Mouse (Mus musculus): ENCODE measurements around the gene 2410131K14Rik. TPM values are rescaled to one million over a fixed set of nuclear protein-coding genes. Genes with fewer than 3 reads are reported as not detected.

The 2410131K14Rik gene
- polyA plus RNA-seq, 2 experiments = 1.1 to 1.2 TPM

GRCm38 (mm10) chr5:118236891-118237290 is 8.1 kb upstream of the 2410131K14Rik start:
- Histone ChIP-seq H3K27me3 (ENCODE audit: control insufficient read depth, insufficient read depth, low read length) (no peaks in the 10 kb centered on the region), H3K27ac (no peak overlapping the region), H3K4me3 (ENCODE audit: insufficient read depth in 1 of 2, low read depth in 2 of 2, low read length in 2 of 2) (no peak overlapping the region), H3K9me3 (ENCODE audit: control insufficient read depth, low read length) (no peaks in the 10 kb centered on the region), H3K36me3 (replicated peaks; ENCODE audit: control insufficient read depth, insufficient read depth, low read depth) (no peaks in the 10 kb centered on the region), H3K9ac (replicated peaks) (no peak overlapping the region), H3K4me1 (replicated peaks; ENCODE audit: control insufficient read depth in 2 of 2, insufficient read depth in 2 of 2, low read length in 1 of 2) (no peaks in the 10 kb centered on the region), H3K4me2 (ENCODE audit: low read depth) (no peak overlapping the region)
- TF ChIP-seq CTCF (IDR thresholded peaks at IDR 0.05; ENCODE audit: low read depth) (no peak), EP300 (IDR thresholded peaks at IDR 0.05; ENCODE audit: low read depth) (no peak)
- no peak for DNase-seq (ENCODE audit: low read depth in 3 of 3, low spot score in 3 of 3)
- 66% methylated on average over 12 of the region's 12 CpGs for WGBS (ENCODE audit: insufficient replicate concordance)
- ATAC-seq (ENCODE audit: insufficient read depth) = no peak

- Histone ChIP-seq H3K9me3 (ENCODE audit: control insufficient read depth, low read length) (no peaks in the 10 kb centered on the region), H3K4me2 (ENCODE audit: low read depth) (no peak overlapping the region), H3K36me3 (replicated peaks; ENCODE audit: control insufficient read depth, insufficient read depth, low read depth) (no peaks in the 10 kb centered on the region), H3K9ac (replicated peaks) (no peak overlapping the region), H3K4me3 (ENCODE audit: insufficient read depth in 1 of 2, low read depth in 2 of 2, low read length in 2 of 2) (no peak overlapping the region), H3K4me1 (replicated peaks; ENCODE audit: control insufficient read depth in 2 of 2, insufficient read depth in 2 of 2, low read length in 1 of 2) (0 out of 4 replicates have a peak, but pooled peaks cover 0 to 3% of the 10 kb centered on the region in 2 experiments), H3K27ac (no peak overlapping the region), H3K27me3 (ENCODE audit: control insufficient read depth, insufficient read depth, low read length) (no peaks in the 10 kb centered on the region)
- no peak for ATAC-seq (ENCODE audit: insufficient read depth)
- no peak for DNase-seq (ENCODE audit: low read depth in 3 of 3, low spot score in 3 of 3)
- TF ChIP-seq EP300 (IDR thresholded peaks at IDR 0.05; ENCODE audit: low read depth) (no peak), CTCF (IDR thresholded peaks at IDR 0.05; ENCODE audit: low read depth) (no peak)
- 66% methylated on average over 12 of the region's 12 CpGs for WGBS (ENCODE audit: insufficient replicate concordance)
Measured at GRCm38 (mm10) chr5:118239671-118240070, 5.4 kb upstream of the 2410131K14Rik start.

GRCm38 (mm10) chr5:118245606-118246308 is 730 bp downstream of the 2410131K14Rik start:
- H3K4me3 ChIP-seq (ENCODE audit: insufficient read depth in 1 of 2, low read depth in 2 of 2, low read length in 2 of 2) = peak overlapping the region; percentile 51 to 75
- peaks cover 0 to 9% of the 10 kb centered on the region in 2 experiments; a peak in 1 of 4 replicates for H3K4me1 ChIP-seq (replicated peaks; ENCODE audit: control insufficient read depth in 2 of 2, insufficient read depth in 2 of 2, low read length in 1 of 2)
- peak overlapping the region; percentile 72 for H3K4me2 ChIP-seq (ENCODE audit: low read depth)
- H3K27ac ChIP-seq = no peak overlapping the region
- ATAC-seq (ENCODE audit: insufficient read depth) (peak; percentile 1; the same call in 1 of the 2 replicates), DNase-seq (ENCODE audit: low read depth in 3 of 3, low spot score in 3 of 3) (no peak)
- 14% methylated on average over 15 of the region's 15 CpGs for WGBS (ENCODE audit: insufficient replicate concordance)
- no peaks in the 10 kb centered on the region for H3K27me3 ChIP-seq (ENCODE audit: control insufficient read depth, insufficient read depth, low read length)
- TF ChIP-seq CTCF (IDR thresholded peaks at IDR 0.05; ENCODE audit: low read depth) = no peak
- no peak for TF ChIP-seq EP300 (IDR thresholded peaks at IDR 0.05; ENCODE audit: low read depth)
- H3K9me3 ChIP-seq (ENCODE audit: control insufficient read depth, low read length) = no peaks in the 10 kb centered on the region
- H3K9ac ChIP-seq (replicated peaks) = peak overlapping the region; percentile 27; the same call in 1 of the 2 replicates
- H3K36me3 ChIP-seq (replicated peaks; ENCODE audit: control insufficient read depth, insufficient read depth, low read depth) = no peaks in the 10 kb centered on the region

- no peaks in the 10 kb centered on the region for H3K27me3 ChIP-seq (ENCODE audit: control insufficient read depth, insufficient read depth, low read length)
- no peak for TF ChIP-seq CTCF (IDR thresholded peaks at IDR 0.05; ENCODE audit: low read depth)
- TF ChIP-seq EP300 (IDR thresholded peaks at IDR 0.05; ENCODE audit: low read depth) = no peak
- ATAC-seq (ENCODE audit: insufficient read depth) (no peak), DNase-seq (ENCODE audit: low read depth in 3 of 3, low spot score in 3 of 3) (no peak)
- H3K36me3 ChIP-seq (replicated peaks; ENCODE audit: control insufficient read depth, insufficient read depth, low read depth) = no peaks in the 10 kb centered on the region
- H3K27ac ChIP-seq = no peak overlapping the region
- peaks cover 0 to 9% of the 10 kb centered on the region in 2 experiments; a peak in 1 of 4 replicates for H3K4me1 ChIP-seq (replicated peaks; ENCODE audit: control insufficient read depth in 2 of 2, insufficient read depth in 2 of 2, low read length in 1 of 2)
- H3K9ac ChIP-seq (replicated peaks) = no peak overlapping the region
- H3K4me3 ChIP-seq (ENCODE audit: insufficient read depth in 1 of 2, low read depth in 2 of 2, low read length in 2 of 2) = no peak overlapping the region
- no peaks in the 10 kb centered on the region for H3K9me3 ChIP-seq (ENCODE audit: control insufficient read depth, low read length)
- no peak overlapping the region for H3K4me2 ChIP-seq (ENCODE audit: low read depth)
- 71% methylated on average over 8 of the region's 8 CpGs for WGBS (ENCODE audit: insufficient replicate concordance)
Measured at GRCm38 (mm10) chr5:118247378-118247777, 2.4 kb downstream of the 2410131K14Rik start.

- ATAC-seq (ENCODE audit: insufficient read depth) (no peak), DNase-seq (ENCODE audit: low read depth in 3 of 3, low spot score in 3 of 3) (no peak)
- 65% methylated on average over 6 of the region's 7 CpGs for WGBS (ENCODE audit: insufficient replicate concordance)
- no peak overlapping the region for H3K4me3 ChIP-seq (ENCODE audit: insufficient read depth in 1 of 2, low read depth in 2 of 2, low read length in 2 of 2)
- H3K36me3 ChIP-seq (replicated peaks; ENCODE audit: control insufficient read depth, insufficient read depth, low read depth) = no peaks in the 10 kb centered on the region
- no peaks in the 10 kb centered on the region for H3K9me3 ChIP-seq (ENCODE audit: control insufficient read depth, low read length)
- H3K4me2 ChIP-seq (ENCODE audit: low read depth) = no peak overlapping the region
- no peak overlapping the region for H3K9ac ChIP-seq (replicated peaks)
- peaks cover 0 to under 1% of the 10 kb centered on the region in 2 experiments; a peak in 1 of 4 replicates for H3K4me1 ChIP-seq (replicated peaks; ENCODE audit: control insufficient read depth in 2 of 2, insufficient read depth in 2 of 2, low read length in 1 of 2)
- no peaks in the 10 kb centered on the region for H3K27me3 ChIP-seq (ENCODE audit: control insufficient read depth, insufficient read depth, low read length)
- TF ChIP-seq CTCF (IDR thresholded peaks at IDR 0.05; ENCODE audit: low read depth) (no peak), EP300 (IDR thresholded peaks at IDR 0.05; ENCODE audit: low read depth) (no peak)
- H3K27ac ChIP-seq = no peak overlapping the region
Measured at GRCm38 (mm10) chr5:118250987-118251386, 6.0 kb downstream of the 2410131K14Rik start.

Data from liver, embryonic 14.5 days (tissue).